Mouse (Mus musculus): ENCODE measurements around the gene Mad2l2. TPM values are rescaled to one million over a fixed set of nuclear protein-coding genes. Genes with fewer than 3 reads are reported as not detected.
A peak's percentile ranks its signal among the peaks of the same experiment; 100 is the strongest.

The Mad2l2 gene
- polyA plus RNA-seq, 1 experiment from 2014 or later = 52.7 TPM

DNA sequence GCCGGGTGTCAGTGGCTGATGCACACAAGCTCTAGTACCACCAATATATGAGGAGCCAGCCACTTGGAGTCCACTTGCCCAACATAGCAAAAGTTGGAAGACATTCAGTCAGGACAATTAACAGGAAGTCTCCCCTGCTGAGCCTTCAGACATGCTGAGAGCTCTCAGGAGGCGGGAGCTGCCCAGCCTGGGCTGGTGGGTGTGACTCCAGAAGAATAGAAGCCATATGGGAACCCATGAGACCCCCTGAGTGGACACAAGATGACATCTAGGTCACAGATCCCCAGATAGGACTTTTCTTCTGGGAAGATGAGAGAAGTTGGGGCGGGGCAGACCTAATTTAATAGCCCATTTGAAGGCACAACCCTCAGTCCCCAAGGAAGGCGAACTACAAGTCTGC is 41.0 kb upstream of the Mad2l2 start:
- WGBS = 56% methylated on average over 4 of the region's 4 CpGs
- Histone ChIP-seq H3K4me3 (replicated peaks) (no peak overlapping the region), H3K27ac (replicated peaks) (no peak overlapping the region), H3K9ac (no peak overlapping the region), H3K4me2 (replicated peaks) (no peak overlapping the region), H3K9me3 (replicated peaks) (no peaks in the 10 kb centered on the region), H3K27me3 (no peaks in the 10 kb centered on the region), H3K4me1 (peaks cover 35% of the 10 kb centered on the region), H3K36me3 (no peaks in the 10 kb centered on the region)
- ATAC-seq (ENCODE audit: insufficient number of reproducible peaks, low FRiP score, low TSS enrichment, low read depth) = no peak

DNA sequence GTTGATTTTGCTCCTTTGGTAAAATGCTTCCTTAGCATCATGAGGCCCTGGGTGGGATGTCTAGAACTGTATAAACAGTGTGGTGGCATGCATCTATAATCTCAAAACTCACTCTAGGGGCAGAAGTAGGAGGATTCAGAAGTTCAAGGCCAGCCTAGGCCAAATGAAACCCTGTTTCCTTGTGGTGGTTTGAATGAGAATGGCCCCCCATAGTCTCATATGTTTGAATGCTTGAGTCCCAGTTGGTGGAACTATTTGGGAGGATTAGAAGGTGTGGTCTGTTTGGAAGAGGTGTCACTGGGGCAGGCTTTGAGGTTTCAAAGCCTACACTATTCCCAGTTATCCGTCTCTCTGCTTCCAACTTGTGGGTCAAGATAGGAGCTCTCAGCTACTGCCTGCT is 39.0 kb upstream of the Mad2l2 start:
- WGBS = 88% methylated on average over 1 of the region's 1 CpGs
- H3K27ac ChIP-seq (replicated peaks) = no peak overlapping the region
- no peaks in the 10 kb centered on the region for H3K36me3 ChIP-seq
- H3K27me3 ChIP-seq = no peaks in the 10 kb centered on the region
- H3K4me2 ChIP-seq (replicated peaks) = no peak overlapping the region
- H3K4me3 ChIP-seq (replicated peaks) = no peak overlapping the region
- H3K4me1 ChIP-seq = peaks cover 20% of the 10 kb centered on the region
- no peak overlapping the region for H3K9ac ChIP-seq
- ATAC-seq (ENCODE audit: insufficient number of reproducible peaks, low FRiP score, low TSS enrichment, low read depth) = no peak
- no peaks in the 10 kb centered on the region for H3K9me3 ChIP-seq (replicated peaks)

DNA sequence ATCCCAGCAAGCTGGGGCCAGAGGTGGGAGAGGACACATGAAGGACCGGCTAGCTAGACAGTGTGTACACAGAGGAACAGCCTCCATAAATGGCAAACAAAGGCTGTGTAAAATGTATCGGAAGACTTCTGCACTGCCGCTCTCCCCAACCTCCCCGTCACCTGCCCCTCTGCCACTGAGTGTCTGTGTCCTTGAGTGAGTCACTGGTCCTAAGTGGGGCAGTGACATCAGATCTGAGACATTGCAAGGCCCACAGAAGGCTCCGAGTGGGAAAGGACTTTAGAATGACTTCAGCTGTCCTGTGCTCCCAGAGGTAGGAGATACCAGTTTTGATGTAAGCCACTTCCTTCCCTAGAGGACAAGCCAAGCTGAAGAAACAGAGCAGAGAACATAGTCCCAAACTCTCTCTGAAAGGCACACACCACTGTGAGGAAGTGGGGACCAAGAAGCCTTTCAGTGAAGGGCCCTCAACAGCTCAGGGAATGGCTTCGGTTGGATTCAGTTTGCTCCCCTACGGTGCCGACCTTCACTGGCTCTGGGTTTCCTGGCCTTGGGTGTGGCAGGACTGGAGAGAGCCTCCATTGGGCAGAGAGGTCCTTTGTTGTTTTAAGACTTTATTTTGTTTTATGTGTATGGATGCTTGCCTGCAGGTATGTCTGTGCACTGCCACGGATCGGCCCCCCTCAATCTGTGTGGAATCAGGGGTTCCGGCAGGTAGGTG is 37.5 kb upstream of the Mad2l2 start:
- Histone ChIP-seq H3K27ac (replicated peaks) (no peak overlapping the region), H3K4me3 (replicated peaks) (no peak overlapping the region), H3K36me3 (no peaks in the 10 kb centered on the region), H3K9me3 (replicated peaks) (no peaks in the 10 kb centered on the region), H3K27me3 (no peaks in the 10 kb centered on the region), H3K4me1 (peaks cover 5% of the 10 kb centered on the region; the same call in 1 of the 2 replicates), H3K9ac (no peak overlapping the region), H3K4me2 (replicated peaks) (no peak overlapping the region)
- WGBS = 90% methylated on average over 11 of the region's 11 CpGs
- no peak for ATAC-seq (ENCODE audit: insufficient number of reproducible peaks, low FRiP score, low TSS enrichment, low read depth)

DNA sequence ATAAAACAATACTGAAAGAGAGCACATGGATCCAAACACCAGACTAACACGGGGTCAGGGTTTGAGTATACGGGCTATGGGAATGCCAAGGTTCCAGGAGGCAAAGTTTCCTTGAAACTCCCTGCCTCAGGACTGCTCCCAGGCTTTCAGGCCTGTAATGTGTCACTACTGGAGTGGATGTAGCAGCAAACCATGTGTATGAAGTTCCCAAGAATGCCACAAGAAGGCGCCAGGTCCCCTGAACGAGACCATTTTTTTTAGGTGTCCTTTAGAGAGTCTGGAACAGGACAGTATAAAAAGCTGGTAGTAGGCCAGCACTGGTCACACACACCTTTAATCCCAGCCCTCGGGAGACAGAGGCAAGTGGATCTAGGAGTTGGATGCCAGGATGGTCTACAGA is 36.0 kb upstream of the Mad2l2 start:
- no peak overlapping the region for H3K9ac ChIP-seq
- no peak for ATAC-seq (ENCODE audit: insufficient number of reproducible peaks, low FRiP score, low TSS enrichment, low read depth)
- 86% methylated on average over 5 of the region's 5 CpGs for WGBS
- no peak overlapping the region for H3K4me3 ChIP-seq (replicated peaks)
- no peaks in the 10 kb centered on the region for H3K36me3 ChIP-seq
- no peaks in the 10 kb centered on the region for H3K27me3 ChIP-seq
- H3K27ac ChIP-seq (replicated peaks) = no peak overlapping the region
- no peaks in the 10 kb centered on the region for H3K4me1 ChIP-seq
- no peak overlapping the region for H3K4me2 ChIP-seq (replicated peaks)
- H3K9me3 ChIP-seq (replicated peaks) = no peaks in the 10 kb centered on the region

DNA sequence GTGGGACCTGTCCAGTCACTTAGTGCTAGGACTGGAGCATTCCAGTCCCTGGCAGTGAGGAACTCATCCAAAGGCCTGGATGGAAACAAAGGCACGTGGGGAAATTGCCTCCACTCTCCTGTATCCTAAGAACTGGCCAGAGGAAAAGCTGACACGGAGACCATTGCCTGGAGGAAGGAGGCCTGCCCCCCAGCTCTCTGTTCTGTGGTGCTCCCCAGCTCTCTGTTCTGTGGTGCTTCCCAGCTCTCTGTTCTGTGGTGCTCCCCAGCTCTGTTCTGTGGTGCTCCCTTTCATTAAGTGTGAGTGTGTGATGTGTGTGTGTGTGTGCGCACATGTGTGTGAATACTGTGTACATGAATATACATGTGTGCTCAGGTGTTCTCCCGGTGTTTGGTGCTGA is 35.1 kb upstream of the Mad2l2 start:
- no peaks in the 10 kb centered on the region for H3K36me3 ChIP-seq
- H3K27ac ChIP-seq (replicated peaks) = no peak overlapping the region
- no peaks in the 10 kb centered on the region for H3K4me1 ChIP-seq
- H3K9me3 ChIP-seq (replicated peaks) = no peaks in the 10 kb centered on the region
- no peak for ATAC-seq (ENCODE audit: insufficient number of reproducible peaks, low FRiP score, low TSS enrichment, low read depth)
- H3K9ac ChIP-seq = no peak overlapping the region
- H3K4me3 ChIP-seq (replicated peaks) = no peak overlapping the region
- H3K27me3 ChIP-seq = no peaks in the 10 kb centered on the region
- 75% methylated on average over 4 of the region's 4 CpGs for WGBS
- H3K4me2 ChIP-seq (replicated peaks) = no peak overlapping the region

DNA sequence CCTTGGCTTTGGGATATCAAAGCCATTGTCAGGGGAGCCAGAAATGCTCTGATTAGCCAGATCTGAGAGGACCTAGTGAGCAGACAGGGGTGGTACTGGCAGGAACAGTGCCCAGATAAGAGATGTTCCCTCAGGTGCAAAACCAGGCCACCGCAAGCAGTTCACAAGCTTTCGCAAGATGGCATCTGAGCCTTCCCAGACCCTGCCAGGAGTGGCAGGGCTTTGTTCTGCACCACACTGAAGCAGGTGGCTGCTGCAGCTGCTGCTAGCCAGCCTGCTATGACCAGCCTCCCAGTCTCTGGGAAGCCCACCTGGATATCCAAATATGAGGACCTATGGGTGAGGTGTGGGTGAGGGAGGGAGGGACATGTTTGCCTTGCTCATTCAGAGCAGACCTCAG is 32.2 kb upstream of the Mad2l2 start:
- Histone ChIP-seq H3K27me3 (no peaks in the 10 kb centered on the region), H3K4me1 (peaks cover 13% of the 10 kb centered on the region; the same call in 1 of the 2 replicates), H3K4me2 (replicated peaks) (no peak overlapping the region), H3K9ac (no peak overlapping the region), H3K9me3 (replicated peaks) (no peaks in the 10 kb centered on the region), H3K27ac (replicated peaks) (no peak overlapping the region), H3K36me3 (no peaks in the 10 kb centered on the region), H3K4me3 (replicated peaks) (no peak overlapping the region)
- WGBS = 90% methylated on average over 2 of the region's 2 CpGs
- ATAC-seq (ENCODE audit: insufficient number of reproducible peaks, low FRiP score, low TSS enrichment, low read depth) = no peak

DNA sequence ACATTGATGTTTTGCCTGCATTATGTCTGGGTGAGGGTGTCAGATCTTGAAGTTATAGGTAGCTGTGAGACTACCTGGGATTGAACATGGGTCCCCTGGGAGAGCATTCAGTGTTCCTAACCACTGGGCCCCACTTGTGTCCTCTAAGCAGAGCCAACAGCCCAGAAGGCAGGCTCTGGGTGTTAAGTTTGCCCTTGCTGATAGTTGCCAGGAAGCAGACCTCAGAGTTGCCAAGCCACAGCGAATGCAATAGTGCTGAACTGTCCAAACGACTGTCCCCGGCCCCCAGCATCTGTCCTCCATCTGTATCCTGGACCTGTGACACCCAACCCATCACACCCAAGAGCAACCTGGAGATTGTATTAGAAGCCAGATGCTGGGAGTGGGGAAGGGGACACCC is 31.5 kb upstream of the Mad2l2 start:
- Histone ChIP-seq H3K36me3 (no peaks in the 10 kb centered on the region), H3K4me2 (replicated peaks) (no peak overlapping the region), H3K9ac (no peak overlapping the region), H3K9me3 (replicated peaks) (no peaks in the 10 kb centered on the region), H3K4me1 (peaks cover 13% of the 10 kb centered on the region; the same call in 1 of the 2 replicates), H3K27ac (replicated peaks) (no peak overlapping the region), H3K27me3 (no peaks in the 10 kb centered on the region), H3K4me3 (replicated peaks) (no peak overlapping the region)
- WGBS = 85% methylated on average over 3 of the region's 3 CpGs
- ATAC-seq (ENCODE audit: insufficient number of reproducible peaks, low FRiP score, low TSS enrichment, low read depth) = no peak

DNA sequence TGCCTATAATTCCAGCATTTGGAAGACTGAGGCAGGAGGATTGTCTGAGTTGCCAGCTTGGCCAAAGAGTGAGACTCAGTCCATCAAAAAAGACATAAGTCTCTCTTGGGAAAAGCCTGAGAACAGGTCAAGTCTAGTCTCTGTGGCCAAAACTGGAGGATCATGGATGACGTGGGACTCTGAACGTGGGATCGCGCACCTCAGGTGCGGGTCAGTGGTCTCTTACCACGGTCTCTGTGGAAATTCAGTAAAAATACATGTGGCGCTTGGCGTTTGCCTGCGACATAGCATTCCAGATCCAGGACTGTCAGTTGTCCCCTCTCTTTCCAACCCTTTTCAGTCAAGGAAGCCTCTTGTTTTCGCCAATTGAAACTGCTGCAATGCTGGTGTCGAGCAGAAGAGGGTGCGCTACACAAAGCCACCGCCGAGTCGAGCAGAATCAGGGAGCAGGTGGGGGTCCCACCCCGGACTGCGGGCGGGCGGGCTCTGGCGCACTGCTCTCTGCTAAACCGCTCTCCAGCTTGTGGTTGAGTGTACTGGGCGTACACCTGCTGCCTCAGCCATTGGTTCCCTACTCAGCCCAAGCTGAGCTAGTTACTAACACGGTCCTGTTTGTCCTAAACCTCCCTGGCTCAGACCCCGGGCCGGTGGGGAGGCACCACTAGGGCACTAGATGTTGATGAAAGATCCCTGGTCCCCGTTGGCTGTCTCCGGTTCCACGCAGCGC is 28.2 kb upstream of the Mad2l2 start:
- Histone ChIP-seq H3K27me3 (no peaks in the 10 kb centered on the region; the same call in 1 of the 2 replicates), H3K9me3 (replicated peaks) (no peaks in the 10 kb centered on the region), H3K4me1 (peaks cover 13% of the 10 kb centered on the region; the same call in 1 of the 2 replicates), H3K4me2 (replicated peaks) (peak overlapping the region; percentile 51), H3K9ac (no peak overlapping the region), H3K4me3 (replicated peaks) (peak overlapping the region; percentile 30), H3K36me3 (no peaks in the 10 kb centered on the region), H3K27ac (replicated peaks) (no peak overlapping the region)
- 15% methylated on average over 29 of the region's 29 CpGs for WGBS
- ATAC-seq (ENCODE audit: insufficient number of reproducible peaks, low FRiP score, low TSS enrichment, low read depth) = peak; percentile 66; the same call in 1 of the 2 replicates

DNA sequence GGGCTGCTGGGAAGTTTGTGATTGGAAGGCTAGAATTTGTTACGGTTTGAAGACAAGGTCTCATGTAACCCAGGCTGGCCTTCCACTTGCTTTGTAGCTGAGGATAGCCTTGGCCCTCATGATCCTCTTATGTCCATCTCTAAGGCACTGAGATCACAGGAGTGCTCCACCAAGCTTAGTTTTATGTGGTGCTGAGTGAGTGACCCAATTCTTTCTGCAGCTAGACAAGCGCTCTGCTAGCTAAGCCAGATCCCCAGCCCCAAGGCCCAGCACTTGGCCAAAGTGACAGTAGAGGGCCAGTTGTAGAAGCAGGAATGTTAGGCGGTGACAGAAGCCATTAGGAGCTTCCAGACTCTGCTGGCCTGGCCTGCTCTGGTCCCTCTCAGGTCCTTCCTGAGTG is 26.0 kb upstream of the Mad2l2 start:
- Histone ChIP-seq H3K9ac (no peak overlapping the region), H3K4me3 (replicated peaks) (no peak overlapping the region), H3K27ac (replicated peaks) (no peak overlapping the region), H3K36me3 (no peaks in the 10 kb centered on the region), H3K9me3 (replicated peaks) (no peaks in the 10 kb centered on the region), H3K27me3 (no peaks in the 10 kb centered on the region; the same call in 1 of the 2 replicates), H3K4me1 (peaks cover 13% of the 10 kb centered on the region; the same call in 1 of the 2 replicates), H3K4me2 (replicated peaks) (no peak overlapping the region)
- no peak for ATAC-seq (ENCODE audit: insufficient number of reproducible peaks, low FRiP score, low TSS enrichment, low read depth)
- 79% methylated on average over 3 of the region's 3 CpGs for WGBS

DNA sequence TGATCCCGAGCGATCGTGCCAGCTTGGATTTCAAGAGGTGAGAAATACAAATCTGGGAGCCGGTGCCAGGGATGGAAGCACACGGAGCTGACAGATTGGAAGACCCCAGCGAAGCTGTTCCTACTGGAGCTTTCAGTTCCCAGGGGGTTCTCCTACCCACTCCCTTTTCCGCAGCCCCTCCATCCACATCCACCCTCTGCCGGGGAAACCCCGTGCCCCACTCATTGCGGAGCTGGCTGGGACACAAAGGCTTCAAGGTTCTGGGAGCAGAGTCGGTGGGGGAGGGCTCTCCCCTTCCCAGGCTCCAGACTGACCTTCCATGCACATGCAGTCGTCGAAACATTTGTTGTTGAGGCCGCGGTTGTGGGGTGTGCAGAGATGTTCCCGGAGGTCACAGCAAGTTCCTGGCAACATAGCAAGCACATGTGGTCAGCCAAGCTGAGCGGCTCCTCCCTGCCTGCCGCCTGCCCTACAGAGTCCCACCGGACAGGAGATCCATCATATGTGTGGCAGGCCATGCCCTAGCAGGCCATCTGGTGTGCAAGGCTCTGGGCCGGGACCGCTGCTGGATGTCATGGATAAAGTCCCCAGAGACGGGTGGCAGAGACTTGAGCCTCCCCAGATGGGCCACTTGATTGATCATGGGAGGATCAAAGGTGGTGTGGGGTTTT is 22.4 kb upstream of the Mad2l2 start:
- Histone ChIP-seq H3K4me2 (replicated peaks) (no peak overlapping the region), H3K27me3 (no peaks in the 10 kb centered on the region; the same call in 1 of the 2 replicates), H3K4me3 (replicated peaks) (no peak overlapping the region), H3K36me3 (no peaks in the 10 kb centered on the region), H3K4me1 (no peaks in the 10 kb centered on the region), H3K27ac (replicated peaks) (no peak overlapping the region), H3K9me3 (replicated peaks) (no peaks in the 10 kb centered on the region), H3K9ac (no peak overlapping the region)
- WGBS = 66% methylated on average over 22 of the region's 22 CpGs
- ATAC-seq (ENCODE audit: insufficient number of reproducible peaks, low FRiP score, low TSS enrichment, low read depth) = peak; percentile 18; the same call in 1 of the 2 replicates

DNA sequence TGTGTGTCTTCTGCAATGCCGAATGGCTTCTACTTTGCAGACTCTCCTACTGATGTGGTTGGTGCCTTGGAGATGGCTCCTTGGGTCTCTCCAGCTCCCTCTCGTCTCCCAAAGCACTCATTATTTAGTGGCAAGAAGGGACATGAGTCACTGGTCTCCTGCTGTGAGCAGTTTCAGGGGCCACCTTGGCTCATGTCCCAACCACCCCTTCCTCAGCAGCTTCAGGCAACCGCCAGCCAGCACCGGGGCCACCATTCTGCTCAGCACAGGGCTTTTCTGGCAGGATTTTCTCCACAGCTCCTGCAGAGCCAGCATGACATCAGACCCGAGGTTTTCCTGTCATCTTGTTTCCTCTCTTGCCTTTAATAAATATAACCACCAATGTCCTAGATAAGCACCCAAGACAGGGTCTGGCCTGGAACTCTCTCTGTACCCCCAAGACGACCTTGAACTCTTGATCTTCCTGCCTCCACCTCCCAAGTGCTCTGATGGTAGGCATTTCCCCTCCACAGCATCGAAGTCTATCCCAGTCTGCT is 21.6 kb upstream of the Mad2l2 start:
- Histone ChIP-seq H3K9me3 (replicated peaks) (no peaks in the 10 kb centered on the region), H3K4me3 (replicated peaks) (no peak overlapping the region), H3K9ac (no peak overlapping the region), H3K4me1 (no peaks in the 10 kb centered on the region), H3K36me3 (no peaks in the 10 kb centered on the region), H3K27ac (replicated peaks) (no peak overlapping the region), H3K4me2 (replicated peaks) (no peak overlapping the region), H3K27me3 (no peaks in the 10 kb centered on the region; the same call in 1 of the 2 replicates)
- no peak for ATAC-seq (ENCODE audit: insufficient number of reproducible peaks, low FRiP score, low TSS enrichment, low read depth)
- WGBS = 59% methylated on average over 7 of the region's 7 CpGs

Measured in embryonic facial prominence, embryonic 15.5 days (tissue).